Mouse (Mus musculus) retina, adult 2 months (tissue): ENCODE data around the gene Lmo2.

Experiments used
- DNase-seq: peaks from one replicate; pipeline ENCODE4 v3.0.0-alpha.2; 2012; ENCODE audit warnings: low read depth, low spot score

Gene Lmo2

DNA sequence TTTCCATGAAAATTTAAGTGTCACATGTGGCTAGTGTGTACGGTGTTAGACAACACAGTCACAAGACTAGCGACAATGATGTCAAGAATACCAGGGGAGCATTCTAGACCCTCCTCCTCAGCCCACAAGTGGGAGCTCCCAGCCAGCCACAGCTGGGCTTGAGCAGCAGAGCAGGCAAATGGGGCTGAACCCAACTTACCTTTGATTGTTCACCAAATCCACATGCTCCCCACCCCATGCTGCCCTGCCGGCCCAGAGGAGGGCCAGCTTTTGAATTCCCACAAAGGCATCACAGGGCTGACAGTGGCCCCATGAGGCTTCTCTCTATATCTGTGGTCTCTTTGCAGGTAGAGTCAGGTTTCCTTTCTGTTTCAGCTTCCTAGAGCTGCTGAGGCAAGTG lies 16.7 kb upstream of the Lmo2 start:
- no peak for DNase-seq

DNA sequence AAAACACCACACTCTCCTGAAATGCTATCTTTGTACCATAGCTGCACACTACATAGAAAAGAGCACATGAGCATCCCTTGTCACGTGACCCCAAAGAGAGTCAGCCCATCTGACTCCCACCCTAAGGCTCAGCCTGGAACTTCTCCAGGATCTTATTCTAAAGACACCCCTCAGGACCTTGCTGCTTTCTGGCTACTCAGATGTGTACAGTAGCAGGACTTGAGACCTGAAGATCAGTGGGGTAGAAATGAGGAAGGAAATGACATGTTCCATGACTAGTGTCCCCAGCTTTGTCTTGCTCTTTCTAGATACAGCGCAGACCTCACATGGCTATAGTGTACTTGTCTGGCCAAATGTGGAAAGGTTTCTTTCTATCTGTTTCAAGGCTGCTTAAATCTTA lies 12.9 kb upstream of the Lmo2 start:
- no peak for DNase-seq

DNA sequence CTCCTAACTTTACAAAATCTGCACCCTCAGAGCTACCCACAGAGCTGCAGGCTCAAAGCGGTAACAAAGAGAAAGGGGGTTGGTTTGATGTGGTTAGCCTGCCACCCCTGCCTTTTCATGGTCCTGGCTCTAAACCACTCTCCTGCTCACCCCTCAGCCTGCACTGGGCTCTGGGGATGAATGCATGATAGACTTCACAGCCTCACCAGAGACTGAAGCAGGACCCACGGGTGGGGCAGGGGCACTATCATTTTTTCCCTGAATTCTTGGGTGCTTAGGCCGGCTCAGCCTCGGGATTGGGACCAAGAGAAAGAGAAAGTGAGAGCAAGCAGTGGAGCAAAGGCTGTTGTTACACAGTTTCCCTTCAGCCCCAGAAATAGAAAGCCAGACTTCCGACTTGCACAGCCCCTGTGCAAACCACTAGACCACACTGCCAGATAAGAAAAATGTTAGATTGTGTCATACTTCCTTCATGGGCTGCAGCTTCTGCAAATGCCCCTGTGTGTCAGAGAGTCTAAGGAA lies 12.2 kb upstream of the Lmo2 start:
- no peak for DNase-seq

DNA sequence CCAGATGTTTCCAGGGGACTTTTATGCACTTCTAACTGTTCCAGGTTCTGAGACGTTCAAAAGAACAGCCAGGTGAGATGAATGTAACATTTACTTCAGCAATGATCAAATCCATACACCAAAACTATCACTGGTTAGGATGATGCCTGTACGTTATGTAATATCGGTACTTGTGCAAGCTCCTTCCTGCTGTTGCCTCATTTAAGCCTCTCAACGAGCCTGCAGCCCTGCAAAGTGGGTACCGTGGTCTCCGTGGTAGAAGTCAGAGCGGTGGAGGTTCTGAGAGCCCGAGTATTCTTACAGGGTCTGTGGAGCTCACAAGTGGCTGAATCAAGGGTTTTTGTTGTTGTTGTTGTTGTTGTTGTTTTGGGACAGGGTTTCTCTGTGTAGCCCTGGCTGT lies 10.9 kb upstream of the Lmo2 start:
- DNase-seq = no peak

DNA sequence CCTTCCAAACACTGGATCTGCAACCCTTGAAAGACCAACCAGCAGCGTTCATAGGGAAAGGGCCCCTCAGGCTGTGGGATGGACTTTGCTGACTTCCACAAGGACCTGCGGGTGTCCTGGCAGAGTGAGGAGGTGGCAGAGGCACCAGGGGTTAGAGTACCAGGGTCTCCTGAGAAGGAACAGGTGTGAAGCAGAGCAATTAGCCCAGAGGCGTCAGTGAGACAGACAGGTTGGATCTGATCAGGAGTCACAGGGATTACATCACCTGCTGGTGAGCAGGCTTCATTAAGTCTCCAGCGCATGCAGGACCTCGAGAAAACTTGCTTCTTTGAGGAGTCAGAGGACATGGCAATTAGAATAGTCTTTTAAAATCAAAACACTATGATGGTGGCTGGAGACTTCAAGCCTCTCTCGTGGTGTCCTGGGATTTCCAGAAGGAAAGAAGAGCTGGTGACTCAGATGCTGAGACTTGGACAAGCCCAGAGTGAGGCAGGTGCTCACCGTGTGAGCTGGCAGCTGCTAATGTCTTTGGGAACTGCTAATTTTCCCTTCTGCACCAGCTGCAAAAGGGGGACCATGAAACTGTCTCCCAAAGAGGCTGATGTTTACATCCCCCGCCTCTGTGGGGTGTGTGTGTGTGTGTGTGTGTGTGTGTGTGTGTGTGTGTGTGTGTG lies 9.7 kb upstream of the Lmo2 start:
- no peak for DNase-seq

DNA sequence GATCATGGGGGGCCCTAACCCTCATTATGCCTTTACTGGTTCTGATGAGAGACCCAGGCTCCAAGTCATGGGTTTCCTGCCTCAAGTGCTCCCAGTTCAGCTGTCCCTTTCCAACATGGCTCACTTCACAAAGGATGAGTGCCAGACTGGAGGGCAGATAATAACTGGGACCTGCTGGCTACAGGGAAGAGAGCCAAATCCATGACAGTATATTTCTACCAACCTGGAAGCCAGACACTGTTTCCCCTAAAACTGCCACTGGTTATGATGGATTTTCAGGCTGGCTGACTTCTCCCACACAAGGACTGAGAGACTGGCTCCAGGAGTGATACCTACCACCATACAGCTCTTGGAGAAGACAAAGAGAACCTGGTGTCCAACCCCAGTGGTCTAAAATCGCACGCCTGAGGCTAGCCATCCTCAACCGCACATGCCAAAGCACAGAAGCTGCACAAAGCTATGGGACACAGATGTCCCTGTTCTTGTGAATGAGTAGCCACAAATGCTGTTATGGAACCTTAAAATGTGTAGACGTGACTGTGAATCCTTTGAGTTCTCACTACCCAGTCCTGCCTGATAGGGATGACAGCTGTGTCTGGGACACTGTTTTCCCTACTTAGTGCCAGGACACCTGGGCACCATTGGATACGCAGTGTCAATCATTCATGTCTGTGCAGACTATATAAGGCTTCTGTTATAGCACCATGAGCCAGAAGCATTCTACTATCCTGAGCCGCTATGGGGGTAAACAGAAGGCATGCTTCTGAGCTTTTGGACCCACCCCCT lies 4.5 kb upstream of the Lmo2 start:
- DNase-seq = no peak

DNA sequence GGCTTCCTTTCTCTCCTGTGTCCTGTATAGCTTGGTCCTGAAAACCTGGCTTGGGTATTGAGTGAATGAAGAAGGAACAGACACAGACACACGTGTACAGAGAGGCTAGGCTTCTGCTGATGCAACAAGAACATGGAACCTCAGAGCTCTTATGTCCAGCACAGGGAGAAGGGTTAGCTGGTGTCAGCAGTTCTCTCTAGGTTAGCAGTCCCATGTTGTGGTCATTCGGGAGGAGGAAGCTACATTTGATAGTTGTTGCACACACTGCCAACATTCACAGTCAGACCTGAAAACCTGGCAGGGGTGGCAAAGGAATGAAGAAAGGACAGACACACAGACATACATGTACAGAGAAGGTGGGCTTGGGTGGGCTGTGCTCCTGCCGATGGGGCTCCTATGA lies 2.1 kb upstream of the Lmo2 start:
- DNase-seq = no peak

DNA sequence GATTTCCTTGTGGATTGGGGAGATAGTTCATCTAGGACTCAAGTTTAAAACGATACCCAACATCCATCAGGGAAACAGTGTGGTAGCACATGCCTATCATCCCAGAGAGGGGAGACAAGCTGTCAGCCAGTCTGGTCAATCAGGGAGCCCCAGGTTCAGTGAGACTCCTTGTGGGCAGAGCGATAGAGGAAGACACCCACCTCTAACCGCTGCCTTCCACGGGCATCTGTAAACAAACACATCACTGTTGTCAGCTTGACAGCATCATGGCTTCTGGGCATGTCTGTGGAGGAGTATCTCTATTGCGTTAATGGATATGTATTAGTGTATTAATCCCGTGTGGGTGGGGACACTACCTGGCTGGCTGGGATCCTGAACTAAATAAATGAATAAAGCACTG lies 919 bp upstream of the Lmo2 start:
- no peak for DNase-seq

DNA sequence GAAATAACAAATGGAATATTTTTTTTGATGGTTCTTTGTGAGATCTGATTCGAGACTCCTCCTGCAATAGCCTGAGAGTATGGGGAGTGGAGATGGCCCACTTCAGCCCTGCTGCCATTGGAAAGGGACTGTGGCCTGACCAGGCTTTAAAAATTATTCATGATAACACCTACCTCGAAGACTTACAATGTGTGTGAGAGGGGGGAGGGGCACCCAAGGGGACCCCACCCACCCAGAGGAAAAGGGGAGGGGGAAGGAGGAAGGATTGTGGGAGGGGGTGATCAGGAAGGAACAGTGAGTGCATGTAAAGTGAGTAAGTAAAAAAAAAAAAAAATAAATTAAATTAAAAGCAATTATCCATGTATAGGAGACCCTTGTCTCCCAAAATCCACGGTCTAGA lies 848 bp downstream of the Lmo2 start:
- DNase-seq = no peak

DNA sequence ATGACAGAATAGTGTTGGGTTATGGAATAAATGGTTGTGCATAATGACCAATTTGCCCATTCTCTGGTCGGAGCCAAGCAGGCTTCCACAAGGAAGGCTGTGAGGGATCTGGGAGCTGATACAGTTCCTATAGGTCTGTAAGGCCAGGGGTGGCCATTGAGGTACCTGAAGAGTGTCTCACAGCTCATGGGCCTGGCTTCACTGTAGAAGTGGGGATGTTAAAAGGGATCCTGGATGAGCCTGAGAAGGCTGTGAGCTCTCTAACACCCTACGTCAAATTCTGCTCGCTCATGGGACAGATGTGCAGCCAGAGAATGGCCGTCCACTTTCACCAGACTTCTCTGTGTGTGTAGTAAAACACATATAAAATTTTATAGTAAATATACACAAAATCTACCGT lies 1.3 kb downstream of the Lmo2 start:
- no peak for DNase-seq

DNA sequence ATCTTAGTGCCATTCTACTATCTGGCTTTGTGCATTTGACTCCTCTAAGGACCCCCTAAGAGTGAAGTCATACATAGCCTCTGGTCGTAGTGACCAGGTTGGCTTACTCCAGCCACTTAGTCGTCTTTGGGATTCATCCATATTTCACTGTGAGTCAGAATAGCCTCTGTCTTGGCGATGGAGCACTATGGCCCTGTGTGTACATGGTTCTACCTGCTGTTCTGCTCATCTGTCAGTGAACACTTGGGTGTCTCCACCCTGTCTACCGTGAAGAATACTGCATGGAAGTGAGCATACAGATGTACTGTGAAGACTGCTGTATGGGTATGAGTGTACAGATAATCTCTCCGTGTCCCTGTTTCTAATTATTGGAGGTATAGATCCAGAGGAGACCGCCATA lies 1.8 kb downstream of the Lmo2 start:
- no peak for DNase-seq

DNA sequence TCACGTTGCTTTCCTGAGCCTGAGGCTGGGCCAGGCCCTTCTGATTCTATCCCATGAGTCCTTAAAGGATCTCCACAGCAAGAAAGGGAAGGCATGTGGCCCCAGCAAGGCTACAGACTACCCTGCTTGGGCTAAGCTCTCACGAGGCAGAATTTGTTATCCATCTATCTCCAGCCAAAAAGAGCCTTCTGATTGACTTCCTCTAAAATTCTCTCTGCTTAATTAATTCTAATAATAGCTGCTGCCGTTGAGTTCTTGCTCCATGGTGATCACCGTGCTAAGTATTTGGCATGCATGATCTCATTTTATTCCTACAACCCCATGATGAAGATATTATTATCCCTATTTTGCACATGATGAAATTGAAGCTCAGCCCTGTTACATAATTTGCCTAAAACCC lies 4.6 kb downstream of the Lmo2 start:
- DNase-seq = no peak

DNA sequence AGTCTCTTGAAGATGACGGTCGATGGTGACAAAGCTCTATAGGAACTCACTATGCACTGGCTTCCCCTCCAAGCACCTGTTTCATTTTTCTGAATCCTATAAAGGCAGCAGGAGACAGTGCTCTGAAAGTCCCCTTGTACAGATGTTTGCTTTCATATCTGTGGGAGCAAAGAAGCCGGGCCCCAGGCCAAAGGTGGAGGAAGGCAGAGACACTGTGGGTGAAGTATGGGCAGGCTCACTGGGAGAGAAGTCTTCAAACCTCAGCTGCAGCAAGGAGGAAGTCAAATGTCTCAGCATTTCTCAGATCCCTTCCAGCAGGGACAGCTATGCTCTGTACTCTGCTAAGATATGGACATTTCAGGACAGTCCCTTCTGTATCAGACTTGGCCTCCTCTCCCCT lies 7.6 kb downstream of the Lmo2 start:
- no peak for DNase-seq

DNA sequence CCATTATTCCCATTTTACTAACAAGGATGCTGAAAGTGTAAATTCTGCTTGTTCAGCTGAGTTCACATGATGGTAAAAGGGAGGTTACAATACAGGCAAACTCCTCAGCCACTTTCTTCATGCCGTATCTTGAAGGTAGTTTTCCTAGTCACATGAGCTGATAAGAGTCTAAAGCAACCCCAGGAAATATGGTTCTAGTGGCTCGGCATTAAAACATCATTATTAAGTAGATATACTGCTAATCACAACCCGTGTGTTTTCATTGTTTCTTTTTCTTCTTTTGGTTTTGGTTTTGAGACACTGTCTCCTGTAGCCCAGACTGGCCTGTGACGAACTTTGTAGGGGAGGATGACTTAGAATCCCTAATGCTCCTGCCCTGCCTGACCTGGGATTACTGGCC lies 10.4 kb downstream of the Lmo2 start:
- no peak for DNase-seq

DNA sequence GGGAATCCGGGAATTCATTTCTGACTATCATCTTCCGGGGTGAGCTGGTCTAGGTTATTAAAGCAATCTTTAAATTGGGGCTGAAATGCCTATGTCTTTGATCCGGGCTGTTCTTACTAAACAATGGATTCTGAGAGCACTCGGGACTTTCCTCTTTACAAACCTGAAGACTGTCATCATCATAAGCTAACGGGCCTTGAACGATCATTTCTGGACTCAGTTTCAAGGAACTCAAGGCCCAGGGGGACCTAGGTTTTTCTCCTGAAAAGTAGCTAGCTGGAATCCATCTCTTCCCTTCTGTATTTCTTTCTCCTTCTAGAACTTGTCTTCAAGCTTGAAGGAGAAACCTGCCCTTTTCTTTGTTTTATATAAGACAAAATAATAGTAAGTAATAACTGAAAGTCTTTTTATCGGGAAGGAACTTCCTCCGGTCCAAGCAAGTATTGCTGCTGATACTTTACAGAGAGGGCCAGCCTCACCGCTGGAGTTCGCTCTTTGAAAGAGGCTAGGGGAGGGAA lies 11.2 kb downstream of the Lmo2 start:
- no peak for DNase-seq

DNA sequence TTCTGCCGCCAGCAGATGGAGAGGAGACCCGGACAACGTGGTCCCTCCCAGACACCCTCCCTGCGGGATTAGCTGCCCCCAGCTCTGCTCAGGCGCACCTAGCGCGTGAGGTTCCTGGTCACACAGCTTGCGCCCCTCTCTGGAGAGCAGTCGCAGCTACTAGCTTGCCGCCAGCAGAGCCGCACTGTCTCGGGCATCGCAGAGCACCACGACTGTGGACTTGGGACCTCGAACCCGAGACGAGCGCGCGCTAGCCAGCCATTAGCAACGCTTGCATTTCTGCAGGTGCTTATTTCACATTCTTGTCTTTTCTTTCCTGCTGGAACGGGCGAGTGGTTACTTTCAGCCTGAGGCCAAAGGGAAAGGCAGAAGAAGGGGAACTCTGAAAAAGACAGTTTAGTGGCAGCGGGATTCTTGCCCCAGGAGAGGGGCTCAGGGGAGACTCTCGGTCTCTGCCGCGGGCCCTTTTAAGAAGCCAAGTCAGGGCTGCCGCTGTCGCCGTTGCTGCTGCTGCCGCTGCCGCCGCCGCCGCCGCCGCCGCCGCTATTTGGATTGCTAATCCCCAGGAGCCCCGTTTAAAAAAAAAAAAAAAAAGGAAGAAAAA lies 11.8 kb downstream of the Lmo2 start:
- DNase-seq = no peak

DNA sequence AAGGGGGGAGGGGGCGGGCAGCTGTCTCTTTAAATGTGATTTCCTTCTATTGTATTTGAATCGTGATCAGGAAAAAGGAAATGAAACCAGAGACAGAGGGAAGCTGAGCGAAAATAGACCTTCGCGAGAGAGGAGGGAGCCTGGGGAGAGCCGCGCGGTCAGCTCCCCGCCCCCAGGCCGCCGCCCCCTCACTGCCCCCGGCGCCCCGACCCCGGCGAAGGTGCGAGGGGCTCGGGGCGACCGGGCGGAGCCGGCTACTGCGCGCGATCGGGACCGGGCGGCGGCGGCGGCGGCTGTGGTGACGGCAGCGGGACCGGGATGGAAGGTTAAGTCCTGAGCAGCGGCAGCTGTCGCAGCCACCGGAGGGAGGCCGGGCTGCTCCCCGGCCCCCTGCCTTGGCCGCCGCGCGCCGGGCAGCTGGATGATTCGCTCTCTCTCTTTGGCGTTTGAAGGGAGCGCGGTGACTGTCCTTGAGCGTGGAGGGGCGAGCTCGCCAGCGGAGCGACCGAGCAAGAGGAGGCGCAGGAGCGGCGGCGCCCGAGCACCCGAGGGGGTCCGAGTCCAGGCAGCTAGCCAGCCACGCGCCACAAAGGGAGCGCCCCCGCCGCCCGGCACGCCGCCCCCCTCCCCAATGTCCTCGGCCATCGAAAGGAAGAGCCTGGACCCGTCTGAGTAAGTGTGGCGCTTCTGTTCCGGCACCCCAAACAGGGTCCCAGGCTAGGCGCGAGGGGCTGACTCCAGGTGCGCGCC lies 12.4 kb downstream of the Lmo2 start:
- DNase-seq = no peak

DNA sequence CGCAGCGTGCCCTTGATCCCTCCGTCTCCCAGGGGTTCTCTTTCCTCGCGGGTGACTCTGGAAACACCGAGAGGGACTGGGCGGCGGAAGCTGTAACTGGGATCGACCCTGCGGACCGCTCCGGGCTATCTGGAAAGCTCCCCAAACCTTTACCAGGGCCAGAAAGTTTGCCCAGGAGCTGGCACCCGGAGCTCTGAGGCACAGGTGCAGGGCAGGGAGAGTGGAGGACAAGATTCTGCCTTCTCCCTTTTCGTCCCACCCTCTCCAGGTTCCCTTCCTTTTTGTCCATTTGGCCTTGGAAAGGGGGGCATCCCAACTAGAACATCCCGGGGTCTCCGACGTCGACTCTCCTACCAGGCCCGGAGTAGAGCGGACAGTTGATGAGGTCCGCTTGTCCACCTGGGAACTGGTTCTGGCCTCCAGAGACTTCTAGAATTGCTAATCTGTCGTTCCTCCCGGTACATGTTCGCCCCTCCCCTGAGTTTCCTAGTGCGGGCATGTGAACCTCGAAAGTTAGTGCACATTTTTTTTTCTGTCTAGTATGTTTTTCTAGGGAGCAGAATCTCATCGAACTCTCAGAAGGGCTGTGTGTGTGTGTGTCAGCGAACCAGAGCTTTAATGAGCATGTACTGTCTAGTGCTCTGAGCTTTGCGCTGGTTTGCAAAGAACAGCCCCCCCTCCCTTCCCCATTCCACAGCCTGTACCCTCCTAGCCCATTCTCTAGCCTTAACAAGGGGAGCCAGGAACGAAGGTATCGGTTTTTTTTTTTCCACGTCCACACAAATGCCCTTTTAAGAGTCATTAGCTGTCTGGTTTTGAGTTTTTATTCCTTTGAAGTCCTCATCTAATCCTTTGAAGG lies 13.2 kb downstream of the Lmo2 start:
- no peak for DNase-seq

DNA sequence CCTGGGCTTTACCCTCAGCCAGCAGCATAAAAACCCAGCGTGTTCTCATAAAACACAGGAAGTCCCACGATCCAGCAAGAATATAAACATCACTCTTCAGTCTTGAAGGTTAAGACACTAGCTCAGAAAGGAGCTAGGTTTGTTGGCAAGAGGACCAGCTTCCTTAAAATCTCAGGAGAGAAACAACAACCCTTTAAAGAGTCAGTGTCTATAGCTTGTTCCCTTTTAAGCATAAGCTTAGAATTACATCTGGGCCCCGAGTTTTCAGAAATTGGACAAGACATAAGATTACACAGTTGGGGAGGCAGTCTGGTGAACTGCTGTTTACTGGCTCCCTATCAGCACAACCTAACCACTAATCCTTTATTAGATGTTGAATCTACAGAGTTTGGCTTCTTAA lies 14.1 kb downstream of the Lmo2 start:
- no peak for DNase-seq

DNA sequence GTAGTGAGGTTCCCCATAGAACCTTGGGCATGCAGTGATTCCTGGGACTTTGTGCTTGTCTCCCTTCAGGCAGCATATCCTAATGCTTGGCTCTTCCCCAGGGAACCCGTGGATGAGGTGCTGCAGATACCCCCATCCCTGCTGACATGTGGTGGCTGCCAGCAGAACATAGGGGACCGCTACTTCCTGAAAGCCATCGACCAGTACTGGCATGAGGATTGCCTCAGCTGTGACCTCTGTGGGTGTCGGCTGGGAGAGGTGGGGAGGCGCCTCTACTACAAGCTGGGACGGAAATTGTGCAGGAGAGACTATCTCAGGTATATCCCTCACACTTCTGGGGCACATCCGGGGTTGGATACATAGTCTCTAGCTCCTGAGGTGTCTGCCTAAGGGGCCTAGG lies 18.1 kb downstream of the Lmo2 start:
- no peak for DNase-seq

DNA sequence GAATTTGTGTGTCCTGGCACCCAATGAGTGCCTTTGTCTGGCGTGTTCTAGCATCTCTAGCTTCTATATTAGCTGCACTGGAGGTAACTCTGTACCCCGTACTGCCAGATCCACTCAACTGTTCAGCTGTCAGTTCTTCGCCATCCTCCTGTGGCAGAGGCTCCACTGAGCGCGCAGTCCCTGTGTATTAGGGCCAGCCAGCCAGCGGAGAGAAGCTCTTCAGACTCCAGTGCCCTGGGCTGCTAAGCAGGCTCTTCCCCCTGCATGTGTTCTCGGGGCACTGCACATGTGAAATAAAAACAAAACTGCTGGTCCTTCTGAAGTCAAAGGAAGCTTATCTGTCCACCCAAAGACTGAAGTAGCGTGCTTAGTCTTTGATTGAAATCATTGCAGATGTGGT lies 19.4 kb downstream of the Lmo2 start:
- no peak for DNase-seq
